Mouse (Mus musculus): Measurements from ENCODE around the gene Hnmt. TPM values are rescaled to one million over a fixed set of nuclear protein-coding genes. Genes with fewer than 3 reads are reported as not detected.

Gene Hnmt
- 0.81 TPM in 1 of 2 replicates, not detected in the other for polyA plus RNA-seq (2011; ENCODE audit: insufficient read depth, insufficient read length, low read depth, missing spikeins)

- H3K27ac ChIP-seq (ENCODE audit: insufficient read depth, low read length), result no peak within 1 kb of the TSS
- H3K9ac ChIP-seq (ENCODE audit: low read depth, poor library complexity, severe bottlenecking), result no peak within 1 kb of the TSS; the same call in 1 of the 2 replicates
Measured at GRCm38 (mm10) chr2:24049344-24049990, at the start of gene Hnmt. Gene Hnmt (minus strand): TSS chr2:24049394.

GRCm38 (mm10) chr2:24096495-24096894, 47.3 kb upstream of the Hnmt start, which contains the start of gene Tbpl2:
Gene Tbpl2 (minus strand): TSS chr2:24096595.
- TF ChIP-seq POLR2A (IDR thresholded peaks at IDR 0.05; ENCODE audit: insufficient read depth, low read length), result no peak
- no peak for TF ChIP-seq EP300 (IDR thresholded peaks at IDR 0.05; ENCODE audit: insufficient read depth, low read depth, low read length)
- TF ChIP-seq CTCF (IDR thresholded peaks at IDR 0.05; ENCODE audit: low read depth, low read length), result no peak
- Histone ChIP-seq H3K36me3 (ENCODE audit: control insufficient read depth, insufficient read depth, low read length, poor library complexity, severe bottlenecking) (no peaks in the 10 kb centered on the region), H3K9me3 (replicated peaks; ENCODE audit: control insufficient read depth, insufficient read depth, low read length, poor library complexity, severe bottlenecking) (no peaks in the 10 kb centered on the region)

More at GRCm38 (mm10) chr2:24049344-24049990, at the start of gene Hnmt:
- Histone ChIP-seq H3K4me3 (ENCODE audit: low read depth, low read length) (no peak within 1 kb of the TSS), H3K36me3 (ENCODE audit: control insufficient read depth, insufficient read depth, low read length, poor library complexity, severe bottlenecking) (no peaks in the 10 kb centered on the region), H3K27me3 (ENCODE audit: control insufficient read depth, insufficient read depth, low read length, poor library complexity, severe bottlenecking) (no peaks in the 10 kb centered on the region), H3K9me3 (replicated peaks; ENCODE audit: control insufficient read depth, insufficient read depth, low read length, poor library complexity, severe bottlenecking) (no peaks in the 10 kb centered on the region), H3K4me1 (ENCODE audit: control insufficient read depth, insufficient read depth, low read length) (no peaks in the 10 kb centered on the region)
- TF ChIP-seq CTCF (IDR thresholded peaks at IDR 0.05; ENCODE audit: low read depth, low read length) (no peak), EP300 (IDR thresholded peaks at IDR 0.05; ENCODE audit: insufficient read depth, low read depth, low read length) (no peak), POLR2A (IDR thresholded peaks at IDR 0.05; ENCODE audit: insufficient read depth, low read length) (no peak)

GRCm38 (mm10) chr2:24090921-24091320, 41.7 kb upstream of the Hnmt start:
- no peaks in the 10 kb centered on the region for H3K4me1 ChIP-seq (ENCODE audit: control insufficient read depth, insufficient read depth, low read length)
- H3K27me3 ChIP-seq (ENCODE audit: control insufficient read depth, insufficient read depth, low read length, poor library complexity, severe bottlenecking), result no peaks in the 10 kb centered on the region
- no peaks in the 10 kb centered on the region for H3K9me3 ChIP-seq (replicated peaks; ENCODE audit: control insufficient read depth, insufficient read depth, low read length, poor library complexity, severe bottlenecking)
- no peak for TF ChIP-seq EP300 (IDR thresholded peaks at IDR 0.05; ENCODE audit: insufficient read depth, low read depth, low read length)
- no peak for TF ChIP-seq CTCF (IDR thresholded peaks at IDR 0.05; ENCODE audit: low read depth, low read length)
- TF ChIP-seq POLR2A (IDR thresholded peaks at IDR 0.05; ENCODE audit: insufficient read depth, low read length), result no peak
- no peak overlapping the region for H3K4me3 ChIP-seq (ENCODE audit: low read depth, low read length)
- H3K9ac ChIP-seq (ENCODE audit: low read depth, poor library complexity, severe bottlenecking), result no peak overlapping the region
- no peak overlapping the region for H3K27ac ChIP-seq (ENCODE audit: insufficient read depth, low read length)
- no peaks in the 10 kb centered on the region for H3K36me3 ChIP-seq (ENCODE audit: control insufficient read depth, insufficient read depth, low read length, poor library complexity, severe bottlenecking)

More at GRCm38 (mm10) chr2:24096495-24096894, 47.3 kb upstream of the Hnmt start, which contains the start of gene Tbpl2:
- H3K9ac ChIP-seq (ENCODE audit: low read depth, poor library complexity, severe bottlenecking), result no peak within 1 kb of the TSS
- H3K4me3 ChIP-seq (ENCODE audit: low read depth, low read length), result no peak within 1 kb of the TSS
- H3K27me3 ChIP-seq (ENCODE audit: control insufficient read depth, insufficient read depth, low read length, poor library complexity, severe bottlenecking), result no peaks in the 10 kb centered on the region
- H3K4me1 ChIP-seq (ENCODE audit: control insufficient read depth, insufficient read depth, low read length), result no peaks in the 10 kb centered on the region
- no peak within 1 kb of the TSS for H3K27ac ChIP-seq (ENCODE audit: insufficient read depth, low read length)

GRCm38 (mm10) chr2:24050459-24050858, 1.3 kb upstream of the Hnmt start:
- TF ChIP-seq CTCF (IDR thresholded peaks at IDR 0.05; ENCODE audit: low read depth, low read length), result no peak
- TF ChIP-seq POLR2A (IDR thresholded peaks at IDR 0.05; ENCODE audit: insufficient read depth, low read length), result no peak
- TF ChIP-seq EP300 (IDR thresholded peaks at IDR 0.05; ENCODE audit: insufficient read depth, low read depth, low read length), result no peak
- Histone ChIP-seq H3K27me3 (ENCODE audit: control insufficient read depth, insufficient read depth, low read length, poor library complexity, severe bottlenecking) (no peaks in the 10 kb centered on the region), H3K27ac (ENCODE audit: insufficient read depth, low read length) (no peak overlapping the region), H3K9ac (ENCODE audit: low read depth, poor library complexity, severe bottlenecking) (no peak overlapping the region), H3K4me3 (ENCODE audit: low read depth, low read length) (no peak overlapping the region), H3K9me3 (replicated peaks; ENCODE audit: control insufficient read depth, insufficient read depth, low read length, poor library complexity, severe bottlenecking) (no peaks in the 10 kb centered on the region), H3K36me3 (ENCODE audit: control insufficient read depth, insufficient read depth, low read length, poor library complexity, severe bottlenecking) (no peaks in the 10 kb centered on the region), H3K4me1 (ENCODE audit: control insufficient read depth, insufficient read depth, low read length) (no peaks in the 10 kb centered on the region)

- no peaks in the 10 kb centered on the region for H3K36me3 ChIP-seq (ENCODE audit: control insufficient read depth, insufficient read depth, low read length, poor library complexity, severe bottlenecking)
- no peaks in the 10 kb centered on the region for H3K9me3 ChIP-seq (replicated peaks; ENCODE audit: control insufficient read depth, insufficient read depth, low read length, poor library complexity, severe bottlenecking)
- H3K9ac ChIP-seq (ENCODE audit: low read depth, poor library complexity, severe bottlenecking), result no peak overlapping the region; the same call in 1 of the 2 replicates
- H3K4me3 ChIP-seq (ENCODE audit: low read depth, low read length), result no peak overlapping the region
- H3K4me1 ChIP-seq (ENCODE audit: control insufficient read depth, insufficient read depth, low read length), result no peaks in the 10 kb centered on the region
- H3K27ac ChIP-seq (ENCODE audit: insufficient read depth, low read length), result no peak overlapping the region
- TF ChIP-seq CTCF (IDR thresholded peaks at IDR 0.05; ENCODE audit: low read depth, low read length), result no peak
- no peaks in the 10 kb centered on the region for H3K27me3 ChIP-seq (ENCODE audit: control insufficient read depth, insufficient read depth, low read length, poor library complexity, severe bottlenecking)
Measured at GRCm38 (mm10) chr2:24048480-24049097, 605 bp downstream of the Hnmt start.

Measured in ES-Bruce4 (cell line).